Mouse (Mus musculus) forebrain, postnatal 0 days (tissue): Measurements from ENCODE around the gene Eif2b3. TPM values are rescaled to one million over a fixed set of nuclear protein-coding genes. Genes with fewer than 3 reads are reported as not detected.
A peak's percentile ranks its signal among the peaks of the same experiment; 100 is the strongest.

ENCODE experiments used
- ATAC-seq: fragments of 200-750 bp; cut with Nextera tagmentation; 2 replicates; pipeline ENCODE4 v1.8.0; 2017; ENCODE audit warnings: mild to moderate bottlenecking, moderate library complexity
- DNase-seq: peaks from one replicate; pipeline ENCODE4 v3.0.0-alpha.2; 2015
- H3K27ac ChIP-seq: fragments of 300-500 bp; sonication (generic); 2 replicates; pipeline ENCODE4 v1.5.1; 2014; ENCODE audit warnings: low read depth, mild to moderate bottlenecking, antibody characterized with exemption, low read length, moderate library complexity, mixed read lengths
- H3K27me3 ChIP-seq: fragments of 300-500 bp; sonication (generic); 2 replicates; pipeline ENCODE4 v1.6.1; 2014; ENCODE audit warnings: mild to moderate bottlenecking, low read length, mixed read lengths; ENCODE audit not compliant: insufficient read depth
- H3K36me3 ChIP-seq: fragments of 300-500 bp; sonication (generic); 2 replicates; pipeline ENCODE4 v1.6.1; 2014; ENCODE audit warnings: mild to moderate bottlenecking, moderate library complexity; ENCODE audit not compliant: insufficient read depth
- H3K4me1 ChIP-seq: fragments of 300-500 bp; sonication (generic); 2 replicates; pipeline ENCODE4 v1.6.1; 2014; ENCODE audit warnings: antibody characterized with exemption; ENCODE audit not compliant: insufficient read depth
- H3K4me2 ChIP-seq: fragments of 300-500 bp; sonication (generic); 2 replicates; pipeline ENCODE4 v1.6.1; 2014; ENCODE audit warnings: low read depth, mild to moderate bottlenecking, moderate library complexity
- H3K4me3 ChIP-seq: fragments of 300-500 bp; sonication (generic); 2 replicates; pipeline ENCODE4 v1.5.1; 2014; ENCODE audit warnings: low read depth, low read length, mixed read lengths
- H3K9ac ChIP-seq: fragments of 300-500 bp; sonication (generic); 2 replicates; pipeline ENCODE4 v1.6.1; 2014; ENCODE audit warnings: mild to moderate bottlenecking
- H3K9me3 ChIP-seq: fragments of 300-500 bp; sonication (generic); 2 replicates; pipeline ENCODE4 v1.6.1; 2016; ENCODE audit warnings: low read length
- CTCF ChIP-seq: sonication (generic); IDR thresholded peaks from 2 replicates; pipeline ENCODE4 v1.5.1; 2016; ENCODE audit warnings: antibody characterized with exemption, control low read depth, low read depth
- WGBS: fragments of 180-500 bp; shearing (Covaris S2); extraction: QIAGEN DNeasy Blood & Tissue Kit; methylation state at CpG from one replicate; pipeline ENCODE4 v1.1.7; 2014; 5-methylcytosine and 5-hydroxymethylcytosine counted together
- polyA plus RNA-seq: library from polyadenylated mRNA; unstranded; fragments of >200 nt; fragmentation: Nextera tagmentation; extraction: Ambion mirVana; gene quantifications from 2 replicates; pipeline ENCODE4 v1.2.1, GENCODE M21; 2015
- total RNA-seq: library from RNA; depleted of rRNA; stranded (reverse); fragments of >200 nt; gene quantifications from 2 replicates; pipeline ENCODE4 v1.2.3, GENCODE M21; 2014; rRNA removed

The Eif2b3 gene
- total RNA-seq, result 21.8 and 24.7 TPM in 2 replicates
- 54.1 and 59.9 TPM in 2 replicates for polyA plus RNA-seq

GRCm38 (mm10) chr4:117019206-117020134, at the start of gene Eif2b3:
TSS of gene Eif2b3 (plus strand) at chr4:117019402.
- Histone ChIP-seq H3K36me3 (peaks cover 16% of the 10 kb centered on the region), H3K27me3 (no peaks in the 10 kb centered on the region), H3K9ac (peak within 1 kb of the TSS; percentile 73), H3K4me3 (peak within 1 kb of the TSS; percentile 89), H3K27ac (peak within 1 kb of the TSS; percentile 54; the same call in 1 of the 2 replicates), H3K4me2 (peak within 1 kb of the TSS; percentile 63), H3K4me1 (no peaks in the 10 kb centered on the region), H3K9me3 (no peaks in the 10 kb centered on the region)
- TF ChIP-seq CTCF, result peak; percentile 48
- peak; percentile 94 for DNase-seq
- ATAC-seq, result peak; percentile 98
- under 1% methylated on average over 61 of the region's 61 CpGs for WGBS

- peaks cover 56% of the 10 kb centered on the region for H3K36me3 ChIP-seq
- no peak for DNase-seq
These were observed 42.7 kb upstream of the Eif2b3 start for GRCm38 (mm10) chr4:116976503-116976902.

GRCm38 (mm10) chr4:116985681-116986080, 33.5 kb upstream of the Eif2b3 start:
- ATAC-seq, result no peak
- no peak overlapping the region for H3K9ac ChIP-seq
- H3K4me2 ChIP-seq, result no peak overlapping the region
- WGBS, result 94% methylated on average over 7 of the region's 7 CpGs
- H3K4me3 ChIP-seq, result no peak overlapping the region
- no peaks in the 10 kb centered on the region for H3K4me1 ChIP-seq
- no peak for DNase-seq
- peaks cover 48% of the 10 kb centered on the region for H3K36me3 ChIP-seq
- no peak overlapping the region for H3K27ac ChIP-seq
- H3K9me3 ChIP-seq, result no peaks in the 10 kb centered on the region
- H3K27me3 ChIP-seq, result no peaks in the 10 kb centered on the region
- TF ChIP-seq CTCF, result no peak

More at GRCm38 (mm10) chr4:116976503-116976902, 42.7 kb upstream of the Eif2b3 start:
- Histone ChIP-seq H3K4me2 (no peak overlapping the region), H3K9me3 (no peaks in the 10 kb centered on the region), H3K9ac (no peak overlapping the region), H3K27ac (no peak overlapping the region), H3K4me1 (no peaks in the 10 kb centered on the region), H3K27me3 (no peaks in the 10 kb centered on the region), H3K4me3 (no peak overlapping the region)
- 79% methylated on average over 2 of the region's 2 CpGs for WGBS
- ATAC-seq, result no peak
- TF ChIP-seq CTCF, result peak; percentile 26; the same call in 1 of the 2 replicates

- no peak overlapping the region for H3K4me3 ChIP-seq
- no peak overlapping the region for H3K4me2 ChIP-seq
- peak; percentile 83 for DNase-seq
- H3K27ac ChIP-seq, result no peak overlapping the region
- peak; percentile 93 for ATAC-seq
- peak; percentile 95 for TF ChIP-seq CTCF
- WGBS, result 60% methylated on average over 17 of the region's 17 CpGs
- H3K9me3 ChIP-seq, result no peaks in the 10 kb centered on the region
- no peak overlapping the region for H3K9ac ChIP-seq
- no peaks in the 10 kb centered on the region for H3K27me3 ChIP-seq
- no peaks in the 10 kb centered on the region for H3K4me1 ChIP-seq
- peaks cover 49% of the 10 kb centered on the region for H3K36me3 ChIP-seq
These were observed 32.6 kb upstream of the Eif2b3 start for GRCm38 (mm10) chr4:116986400-116987121.

GRCm38 (mm10) chr4:116987122-116987456, 32.1 kb upstream of the Eif2b3 start:
- Histone ChIP-seq H3K4me2 (no peak overlapping the region), H3K36me3 (peaks cover 49% of the 10 kb centered on the region), H3K27ac (no peak overlapping the region), H3K4me1 (no peaks in the 10 kb centered on the region), H3K9ac (no peak overlapping the region), H3K27me3 (no peaks in the 10 kb centered on the region), H3K9me3 (no peaks in the 10 kb centered on the region), H3K4me3 (no peak overlapping the region)
- 60% methylated on average over 5 of the region's 5 CpGs for WGBS
- no peak for TF ChIP-seq CTCF
- no peak for ATAC-seq
- DNase-seq, result no peak

GRCm38 (mm10) chr4:116989731-116990130, 29.5 kb upstream of the Eif2b3 start:
- 54% methylated on average over 6 of the region's 6 CpGs for WGBS
- no peak overlapping the region for H3K27ac ChIP-seq
- ATAC-seq, result no peak
- no peak for DNase-seq
- no peak overlapping the region for H3K9ac ChIP-seq
- H3K9me3 ChIP-seq, result no peaks in the 10 kb centered on the region
- H3K36me3 ChIP-seq, result peaks cover 40% of the 10 kb centered on the region
- TF ChIP-seq CTCF, result no peak
- no peaks in the 10 kb centered on the region for H3K27me3 ChIP-seq
- no peak overlapping the region for H3K4me2 ChIP-seq
- no peak overlapping the region for H3K4me3 ChIP-seq
- 0 out of 2 replicates have a peak, but pooled peaks cover 5% of the 10 kb centered on the region for H3K4me1 ChIP-seq
